Mouse (Mus musculus) adrenal gland, postnatal 0 days (tissue): ENCODE data around the gene Olfr680-ps1. TPM values are rescaled to one million over a fixed set of nuclear protein-coding genes. Genes with fewer than 3 reads are reported as not detected.

Experiments
- polyA plus RNA-seq: library from polyadenylated mRNA; unstranded; fragments of >200 nt; fragmentation: Nextera tagmentation; extraction: Ambion mirVana; gene quantifications from 2 replicates; pipeline ENCODE4 v1.2.1, GENCODE M21; 2015

The Olfr680-ps1 gene
- not detected in 2 replicates for polyA plus RNA-seq

DNA sequence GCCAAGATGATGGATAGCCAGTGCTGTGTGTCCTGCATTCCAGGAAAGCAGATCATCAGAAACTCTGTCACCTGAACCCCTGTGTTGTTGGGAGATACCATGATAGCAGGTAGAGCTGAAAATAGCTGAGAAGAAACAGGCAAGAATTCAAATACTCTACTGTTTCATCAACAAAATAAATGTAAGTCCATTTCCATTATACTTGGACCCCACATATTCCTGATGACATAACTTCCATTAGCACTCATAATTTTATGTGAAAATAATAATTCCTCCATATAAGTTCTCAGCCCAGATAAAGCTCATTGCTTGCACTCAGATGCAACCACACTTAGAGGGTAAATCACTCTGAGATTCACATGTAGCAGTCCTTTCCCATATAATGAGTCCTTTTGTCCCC, at the start of gene Olfr680-ps1:
Olfr680-ps1 (minus strand) TSS at position 101 of the 400 bp plus-strand sequence.

DNA sequence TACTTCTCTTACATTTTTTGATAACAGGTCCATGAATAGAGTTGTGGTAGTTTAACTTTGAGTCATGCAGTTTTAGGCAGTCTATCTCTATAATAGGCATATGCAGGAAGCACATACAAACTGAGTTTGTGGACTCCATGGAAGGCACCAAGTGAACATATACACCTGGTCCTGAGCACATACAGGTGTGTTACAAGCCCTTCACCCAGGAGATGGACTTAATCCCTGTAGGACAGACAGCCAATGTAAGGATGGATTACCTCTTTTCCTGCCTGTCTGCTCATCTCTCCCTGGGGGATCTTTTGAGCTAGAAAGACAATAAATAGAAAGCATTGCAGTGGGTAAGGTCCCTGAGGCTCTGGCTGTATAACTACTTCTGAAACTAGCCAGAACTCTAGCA, 23.9 kb upstream of the Olfr680-ps1 start, which contains the start of gene Olfr681:
Olfr681 (plus strand) TSS at position 301 of the 400 bp plus-strand sequence.

DNA sequence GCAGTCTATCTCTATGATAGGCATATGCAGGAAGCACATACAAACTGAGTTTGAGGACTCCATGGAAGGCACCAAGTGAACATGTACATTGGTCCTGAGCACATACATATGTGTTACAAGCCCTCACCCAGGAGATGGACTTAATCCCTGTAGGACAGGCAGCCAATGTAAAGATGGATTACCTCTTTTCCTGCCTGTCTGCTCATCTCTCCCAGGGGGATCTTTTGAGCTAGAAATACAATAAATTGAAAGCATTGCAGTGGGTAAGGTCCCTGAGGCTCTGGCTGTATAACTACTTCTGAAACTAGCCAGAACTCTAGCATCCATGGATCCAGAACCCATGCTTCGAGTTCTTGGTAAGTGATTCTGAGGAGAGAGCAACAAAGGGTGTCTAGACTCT, 11.7 kb downstream of the Olfr680-ps1 start, which contains the start of gene Olfr679:
Olfr679 (plus strand) TSS at position 301 of the 400 bp plus-strand sequence.

DNA sequence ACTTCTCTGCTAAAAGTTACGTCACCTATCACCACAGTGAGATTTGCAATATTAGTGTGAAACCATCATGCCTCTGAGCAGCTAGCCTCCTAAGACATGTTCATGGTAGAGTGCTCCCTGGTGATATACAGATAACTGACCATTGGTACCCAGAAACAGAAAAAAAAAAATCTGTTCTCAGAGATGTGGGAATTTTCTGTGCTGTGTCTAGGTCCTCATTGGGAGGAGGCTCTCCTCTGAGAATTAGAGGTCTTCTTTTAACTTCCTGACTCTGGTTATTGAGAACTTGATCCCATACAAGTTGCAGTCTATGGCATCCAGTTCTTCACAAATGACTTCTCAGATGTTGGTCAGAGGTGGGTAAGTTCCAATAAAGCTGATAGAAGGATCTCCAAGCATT, 28.4 kb downstream of the Olfr680-ps1 start, which contains the start of gene Olfr678:
Olfr678 (plus strand) TSS at position 301 of the 400 bp plus-strand sequence.

Other genes starting within 250 kb of the Olfr680-ps1 start
- gene Usp17la, start 235.8 kb downstream of the Olfr680-ps1 start, polyA plus RNA-seq: not detected in 2 replicates
- gene Olfr665, start 214.8 kb downstream of the Olfr680-ps1 start, polyA plus RNA-seq: not detected in 2 replicates
- gene Olfr666, start 196.9 kb downstream of the Olfr680-ps1 start, polyA plus RNA-seq: not detected in 2 replicates
- gene Olfr667, start 171.3 kb downstream of the Olfr680-ps1 start, polyA plus RNA-seq: not detected in 2 replicates
- gene Olfr668, start 164.8 kb downstream of the Olfr680-ps1 start, polyA plus RNA-seq: not detected in 2 replicates
- not detected in 2 replicates for gene Olfr669, start 158.6 kb downstream of the Olfr680-ps1 start, polyA plus RNA-seq
- gene Olfr670, start 130.2 kb downstream of the Olfr680-ps1 start, polyA plus RNA-seq: not detected in 2 replicates
- not detected in 2 replicates for gene Olfr671, start 113.7 kb downstream of the Olfr680-ps1 start, polyA plus RNA-seq
- not detected in 2 replicates for gene Olfr672, start 90.8 kb downstream of the Olfr680-ps1 start, polyA plus RNA-seq
- not detected in 2 replicates for gene Olfr675, start 64.4 kb downstream of the Olfr680-ps1 start, polyA plus RNA-seq
- gene Olfr676, start 60.1 kb downstream of the Olfr680-ps1 start, polyA plus RNA-seq: not detected in 2 replicates
- gene Olfr677, start 41.4 kb downstream of the Olfr680-ps1 start, polyA plus RNA-seq: not detected in 2 replicates
- not detected in 2 replicates for gene Olfr678, start 28.3 kb downstream of the Olfr680-ps1 start, polyA plus RNA-seq
- not detected in 2 replicates for gene Olfr679, start 11.6 kb downstream of the Olfr680-ps1 start, polyA plus RNA-seq
- gene Olfr681, start 24.0 kb upstream of the Olfr680-ps1 start, polyA plus RNA-seq: not detected in 2 replicates
- gene Olfr683, start 54.2 kb upstream of the Olfr680-ps1 start, polyA plus RNA-seq: not detected in 2 replicates
- not detected in 2 replicates for gene Olfr684, start 70.8 kb upstream of the Olfr680-ps1 start, polyA plus RNA-seq
- not detected in 2 replicates for gene Olfr685, start 93.2 kb upstream of the Olfr680-ps1 start, polyA plus RNA-seq
- not detected in 2 replicates for gene Olfr686, start 114.7 kb upstream of the Olfr680-ps1 start, polyA plus RNA-seq
- gene Olfr688, start 195.3 kb upstream of the Olfr680-ps1 start, polyA plus RNA-seq: not detected in 2 replicates
- gene Olfr689, start 218.3 kb upstream of the Olfr680-ps1 start, polyA plus RNA-seq: not detected in 2 replicates
- gene Olfr690, start 241.3 kb upstream of the Olfr680-ps1 start, polyA plus RNA-seq: not detected in 2 replicates
- not detected in 2 replicates for gene Olfr691, start 249.5 kb upstream of the Olfr680-ps1 start, polyA plus RNA-seq